Mouse (Mus musculus): ENCODE results near the gene Naxd.
"Not testable (repeated sequence)": the region's sequence is repeated elsewhere in the genome, so short reads cannot be mapped to it uniquely, and the experiment has no call there.

Naxd gene

DNA sequence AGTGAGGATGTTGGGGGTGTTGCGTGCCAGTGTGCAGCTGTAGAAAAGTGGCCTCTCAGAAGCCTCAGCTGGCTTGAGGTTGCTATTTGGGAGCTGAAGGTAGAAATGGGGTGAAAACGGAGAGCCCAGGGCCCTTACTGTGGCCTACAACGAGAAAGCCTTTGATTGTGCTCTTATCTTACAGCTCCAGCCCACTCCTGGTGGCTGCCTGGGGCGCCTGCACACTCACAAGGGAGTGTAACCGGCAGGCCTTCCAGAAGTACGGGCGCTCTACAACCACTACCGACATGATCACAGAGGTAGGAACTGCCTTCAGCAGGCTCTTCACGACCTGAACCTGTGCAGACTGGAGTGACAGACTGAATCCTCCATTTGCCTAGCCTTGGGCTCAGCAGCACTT lies 15.4 kb downstream of the Naxd start:
- DNase-seq (ENCODE audit: low read depth, low spot score): no peak

DNA sequence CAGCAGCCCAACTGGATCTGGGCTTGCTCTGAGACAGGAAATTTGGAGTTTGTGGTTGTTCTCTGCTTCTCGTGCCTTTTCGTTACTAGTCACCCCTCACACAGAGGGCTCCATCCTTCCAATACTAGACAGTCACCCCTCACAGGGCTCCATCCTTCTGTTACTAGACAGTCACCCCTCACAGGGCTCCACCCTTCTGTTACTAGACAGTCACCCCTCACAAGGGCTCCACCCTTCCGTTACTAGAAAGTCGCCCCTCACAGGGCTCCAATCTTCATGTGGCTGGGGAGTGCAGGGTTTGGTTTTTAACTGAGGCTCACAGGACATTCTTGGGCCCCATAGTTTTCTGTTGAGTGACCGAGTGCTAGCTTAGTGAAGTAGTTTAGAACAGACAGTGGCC lies 15.9 kb downstream of the Naxd start:
- DNase-seq (ENCODE audit: low read depth, low spot score): no peak

DNA sequence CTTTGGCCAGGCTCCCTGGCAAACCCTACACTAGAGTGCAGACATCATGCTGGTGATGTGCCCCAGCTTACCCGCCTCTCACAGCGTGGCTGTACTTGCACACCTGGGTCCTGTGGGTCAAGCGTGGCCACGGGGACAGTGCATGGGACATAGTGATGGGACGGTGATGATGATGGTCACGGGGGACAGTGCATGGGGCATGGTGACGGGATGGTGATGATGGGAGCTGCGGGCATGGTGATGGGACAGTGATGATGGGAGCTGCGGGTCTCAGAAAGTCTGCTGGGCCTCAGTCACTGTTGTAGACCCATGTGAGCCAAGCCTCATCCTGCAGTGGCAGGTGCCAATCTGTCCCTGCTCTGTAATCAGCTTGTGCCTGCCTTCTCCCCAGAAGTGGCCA lies 19.0 kb downstream of the Naxd start:
- no peak for DNase-seq (ENCODE audit: low read depth, low spot score)

DNA sequence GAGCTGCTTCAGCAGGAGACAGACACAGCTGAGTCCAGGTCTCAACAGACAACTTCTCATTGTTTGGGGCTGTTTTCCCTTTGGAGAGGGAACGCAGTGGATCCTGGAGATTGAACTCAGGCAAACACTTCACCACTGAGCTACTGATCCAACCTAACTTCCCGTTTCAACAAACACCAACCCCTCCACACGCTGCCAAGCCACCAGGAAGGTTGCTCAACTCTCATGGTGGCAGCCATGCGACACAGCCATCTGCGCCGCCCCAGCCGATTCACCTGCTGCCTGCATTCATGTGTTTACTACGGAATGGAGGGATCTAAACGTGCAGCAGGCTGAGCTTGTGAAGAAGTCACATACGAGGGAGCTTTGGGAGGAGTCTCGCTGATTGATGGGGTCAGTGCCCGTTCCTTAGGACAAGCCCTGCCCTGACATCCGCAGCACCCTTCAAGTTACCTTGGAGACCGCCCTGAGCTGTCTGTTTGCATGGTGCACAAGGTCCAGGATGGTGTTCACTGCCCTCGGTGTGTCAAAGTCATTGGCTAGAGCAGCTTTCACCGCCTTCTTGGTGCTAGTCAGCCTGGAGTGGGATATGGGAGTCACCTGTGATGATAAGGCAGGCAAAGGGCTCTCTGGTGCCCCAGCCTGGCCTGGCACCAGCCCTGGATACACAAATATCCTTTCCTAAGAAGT lies 20.2 kb downstream of the Naxd start:
- no peak for DNase-seq (ENCODE audit: low read depth, low spot score)

DNA sequence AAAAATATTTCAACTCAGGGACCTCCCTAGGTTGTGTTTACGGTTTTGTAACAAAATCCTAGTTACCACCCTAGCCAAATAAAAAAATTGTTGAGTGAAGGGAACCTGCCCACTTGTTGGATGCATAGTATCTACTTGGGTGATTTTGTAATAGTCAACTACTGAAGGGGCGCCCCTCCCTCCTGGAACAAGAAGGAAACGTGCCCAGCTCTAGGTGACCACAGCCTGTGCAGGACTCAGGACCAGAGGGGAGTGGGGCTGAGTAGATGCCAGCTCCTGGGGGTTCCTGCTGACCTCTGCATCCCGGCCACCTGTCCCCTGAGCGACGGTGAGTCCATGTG lies 20.7 kb downstream of the Naxd start:
- no peak for DNase-seq (ENCODE audit: low read depth, low spot score)

DNA sequence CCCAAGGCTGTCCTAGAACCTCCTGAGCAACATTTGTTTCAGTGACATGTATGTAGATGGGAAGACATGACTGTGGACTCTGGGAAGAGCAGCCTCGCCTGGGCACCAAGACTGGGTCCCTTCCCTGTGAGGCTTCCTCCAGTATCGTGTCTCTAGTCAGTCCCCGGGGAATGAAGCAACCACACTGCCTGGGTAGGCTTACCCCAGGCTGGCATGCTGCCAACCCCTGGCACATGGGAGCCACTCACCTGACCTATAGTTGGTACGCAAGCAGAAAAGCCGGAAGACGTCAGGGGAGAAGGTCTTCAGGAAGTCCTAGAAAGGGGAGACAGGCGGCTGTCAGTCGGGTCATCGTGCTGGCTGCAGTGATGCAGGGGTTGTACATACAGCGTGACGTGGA lies 21.4 kb downstream of the Naxd start:
- no peak for DNase-seq (ENCODE audit: low read depth, low spot score)

DNA sequence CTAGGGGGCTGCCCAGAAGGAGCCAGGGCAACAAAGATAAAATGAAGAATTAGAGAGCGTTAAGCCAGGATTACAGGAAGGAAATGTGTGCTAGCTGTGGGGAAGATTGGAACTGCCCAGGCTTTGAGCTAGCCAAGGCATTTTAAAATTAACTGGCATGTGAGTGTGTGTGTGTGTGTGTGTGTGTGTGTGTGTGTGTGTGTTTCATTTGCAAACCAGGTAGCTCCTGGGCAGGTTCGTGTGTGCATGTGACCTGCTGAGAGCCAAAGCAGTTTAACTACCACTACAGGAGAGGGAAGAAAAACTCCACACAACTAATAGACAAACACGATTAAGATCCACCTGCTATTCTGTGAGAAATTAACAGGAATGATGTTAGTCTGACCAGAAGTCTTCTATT lies 26.0 kb downstream of the Naxd start:
- DNase-seq (ENCODE audit: low read depth, low spot score): no peak

DNA sequence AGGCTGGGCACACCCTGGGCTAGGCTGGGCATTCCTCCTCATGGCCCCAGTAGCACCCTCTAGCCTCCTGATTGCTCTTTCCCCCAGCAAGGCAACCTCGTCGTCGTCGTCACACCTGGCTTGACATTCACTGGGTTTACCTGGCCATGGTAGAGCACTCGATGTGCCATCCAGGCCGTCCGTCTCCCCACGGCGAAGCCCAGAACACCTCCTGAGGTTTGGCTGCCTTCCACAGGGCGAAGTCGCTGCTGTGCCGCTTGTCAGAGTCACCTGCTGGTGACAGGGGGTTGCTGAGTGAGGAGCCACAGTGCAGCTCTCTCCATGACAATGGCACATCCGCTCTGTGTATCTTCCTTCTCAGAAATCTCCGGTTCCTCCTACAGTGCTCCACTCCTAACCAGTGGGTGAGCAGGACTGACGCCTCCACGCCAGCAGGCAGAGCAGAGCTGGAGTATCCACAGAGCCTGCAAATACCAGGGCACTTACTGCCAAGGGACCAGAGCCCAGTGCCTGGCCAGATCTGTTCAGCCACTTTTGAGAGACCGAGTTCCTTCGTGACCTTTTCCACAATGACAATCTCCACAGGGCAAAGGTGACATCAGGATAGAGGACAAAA lies 33.0 kb downstream of the Naxd start:
- no peak for DNase-seq (ENCODE audit: low read depth, low spot score)

DNA sequence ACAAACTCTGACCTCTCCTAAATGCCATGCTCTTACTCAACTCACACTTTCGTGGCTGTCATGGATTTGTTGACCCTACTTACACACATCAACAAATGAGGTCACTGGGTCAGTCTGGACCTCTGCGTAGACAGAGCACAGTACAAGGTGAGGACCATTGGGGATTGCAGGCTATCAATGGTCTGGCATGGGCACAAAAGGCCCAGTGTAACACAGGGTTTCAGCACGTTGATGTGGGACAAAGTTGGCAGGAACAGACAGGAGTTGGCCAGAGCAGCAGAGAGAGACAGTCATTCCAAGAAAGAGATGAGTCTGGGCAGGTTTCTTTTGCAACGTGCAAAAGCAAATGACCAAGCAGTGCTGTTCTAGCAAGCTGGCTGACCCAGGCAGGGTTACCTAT lies 33.5 kb downstream of the Naxd start:
- no peak for DNase-seq (ENCODE audit: low read depth, low spot score)

DNA sequence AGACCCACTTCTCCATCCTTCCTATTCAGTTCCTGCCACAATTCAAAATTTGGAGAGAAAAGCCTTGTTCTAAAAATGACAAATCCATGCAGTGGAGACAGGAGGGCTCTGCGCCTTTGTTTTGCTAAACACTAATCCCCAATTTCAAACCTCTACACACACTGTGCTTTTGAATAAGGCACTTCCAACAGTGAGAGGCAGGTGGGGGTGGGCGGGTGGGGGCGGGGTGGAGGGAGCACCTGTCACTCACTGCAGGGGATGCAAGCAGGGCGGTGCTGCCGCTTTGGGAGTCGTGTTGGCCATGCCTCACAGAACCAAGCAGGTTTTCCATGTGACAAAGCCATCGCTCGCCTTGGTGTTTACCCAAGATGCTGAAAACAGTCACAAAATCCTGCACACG lies 37.2 kb downstream of the Naxd start:
- no peak for DNase-seq (ENCODE audit: low read depth, low spot score)

DNA sequence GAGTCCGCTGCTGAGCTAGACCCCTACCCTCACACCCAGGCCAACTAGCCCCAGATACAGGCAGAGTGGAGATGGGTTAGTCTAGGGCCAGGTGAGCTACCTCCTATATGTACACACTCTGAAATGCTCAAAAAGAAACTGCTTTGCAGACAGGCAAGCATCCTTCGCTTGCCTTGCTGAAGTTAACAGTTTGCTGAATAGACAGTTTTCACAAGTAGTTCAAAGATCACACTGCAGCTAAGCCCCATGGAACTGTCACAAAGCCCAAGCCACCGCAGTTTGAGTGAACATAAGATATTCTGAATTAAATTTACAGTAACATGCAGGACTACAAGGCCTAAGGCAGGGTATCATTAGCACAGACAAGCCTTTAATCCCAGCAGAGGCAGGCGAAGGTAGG lies 41.7 kb downstream of the Naxd start:
- DNase-seq (ENCODE audit: low read depth, low spot score): no peak

DNA sequence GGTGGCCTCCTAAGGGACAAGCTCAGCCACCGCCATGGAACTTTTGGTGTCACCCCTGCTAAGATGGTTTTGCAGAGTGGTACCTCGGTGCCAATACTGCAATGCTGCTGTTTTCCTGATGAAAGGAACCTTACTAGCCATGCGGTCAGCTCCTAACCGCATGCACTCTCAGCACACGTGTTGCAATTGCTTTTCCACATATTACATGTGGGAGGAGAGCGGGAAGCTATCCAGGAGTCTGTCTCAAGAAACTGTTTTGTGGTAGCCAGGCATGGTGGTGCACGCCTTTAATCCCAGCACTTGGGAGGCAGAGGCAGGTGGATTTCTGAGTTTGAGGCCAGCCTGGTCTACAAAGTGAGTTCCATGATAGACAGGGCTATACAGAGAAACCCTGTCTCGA lies 42.9 kb downstream of the Naxd start:
- DNase-seq (ENCODE audit: low read depth, low spot score): no peak

DNA sequence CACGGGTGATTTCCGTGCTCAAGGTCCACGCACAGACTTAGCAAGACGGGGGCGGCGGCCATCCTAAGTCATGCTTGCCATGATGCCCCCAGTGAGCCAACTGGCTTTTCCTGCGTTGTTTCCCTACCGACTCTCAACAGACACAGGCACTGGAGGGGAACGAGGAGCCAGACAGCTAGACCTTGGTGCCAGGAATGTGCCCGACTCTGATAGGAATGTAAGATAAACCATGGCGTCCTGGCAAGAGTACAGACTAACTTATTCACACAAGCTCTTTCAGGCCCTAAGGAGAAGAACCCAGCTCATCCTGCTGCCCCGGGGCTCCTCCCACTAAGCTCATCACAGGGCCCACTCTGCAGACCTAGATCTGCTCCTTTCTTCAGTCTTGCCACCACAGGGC lies 44.7 kb downstream of the Naxd start:
- no peak for DNase-seq (ENCODE audit: low read depth, low spot score)

DNA sequence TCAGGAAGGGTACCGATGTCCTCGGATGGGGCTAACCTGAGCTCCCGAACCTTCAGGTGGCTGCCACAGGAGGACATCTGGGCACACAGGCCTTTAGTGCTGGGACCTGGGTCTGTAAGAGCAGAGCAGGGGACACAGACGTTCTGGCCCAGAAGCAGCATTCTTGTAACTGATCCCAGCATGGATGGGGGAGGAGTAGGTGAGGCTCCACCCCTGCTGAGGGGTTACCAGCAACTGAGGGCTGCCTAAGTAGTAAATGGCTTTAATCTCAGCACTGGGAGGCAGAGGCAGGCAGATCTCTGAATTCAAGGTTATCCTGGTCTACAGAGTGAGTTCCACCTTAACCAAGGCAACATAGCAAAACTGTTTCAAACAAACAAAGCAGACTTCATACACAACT lies 45.6 kb downstream of the Naxd start:
- no peak for DNase-seq (ENCODE audit: low read depth, low spot score)

DNA sequence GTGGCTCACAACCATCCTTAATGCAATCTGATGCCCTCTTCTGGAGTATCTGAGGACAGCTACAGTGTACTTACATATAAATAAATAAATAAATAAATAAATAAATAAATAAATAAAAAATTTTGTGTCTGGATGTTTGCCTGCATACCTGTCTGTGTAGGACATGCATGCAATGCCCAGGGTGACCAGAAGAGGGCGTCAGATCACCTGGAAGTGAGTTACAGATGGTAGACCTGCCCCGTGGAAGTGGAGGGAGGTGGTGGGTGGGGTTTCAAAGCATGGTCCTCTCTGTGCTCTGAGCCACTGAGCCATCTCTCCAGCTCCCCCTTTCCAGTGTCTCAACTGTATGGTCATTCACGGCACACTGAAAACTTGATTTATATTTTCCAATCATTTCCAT lies 47.1 kb downstream of the Naxd start:
- peak; percentile 54 for DNase-seq (ENCODE audit: low read depth, low spot score)

DNA sequence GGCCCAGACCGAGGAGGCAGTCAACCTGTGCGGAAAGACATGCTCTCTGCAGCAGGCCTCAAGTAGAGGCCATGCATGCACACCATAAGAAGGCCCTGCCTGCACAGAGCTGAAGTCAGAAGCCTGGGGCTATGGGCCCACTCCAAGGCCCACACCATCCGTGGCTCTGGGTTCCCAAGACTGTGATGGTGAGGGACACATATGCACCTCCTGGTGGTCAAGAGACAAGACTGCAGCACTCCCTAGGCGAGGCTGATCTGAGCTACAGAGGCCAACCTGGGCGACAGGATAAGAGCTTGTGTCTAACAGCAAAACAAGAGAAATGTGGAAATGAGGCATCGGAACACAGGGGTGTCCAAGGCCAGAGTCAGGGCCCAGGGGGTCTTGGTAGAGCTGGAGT lies 49.8 kb downstream of the Naxd start:
- DNase-seq (ENCODE audit: low read depth, low spot score): peak; percentile 6

DNA sequence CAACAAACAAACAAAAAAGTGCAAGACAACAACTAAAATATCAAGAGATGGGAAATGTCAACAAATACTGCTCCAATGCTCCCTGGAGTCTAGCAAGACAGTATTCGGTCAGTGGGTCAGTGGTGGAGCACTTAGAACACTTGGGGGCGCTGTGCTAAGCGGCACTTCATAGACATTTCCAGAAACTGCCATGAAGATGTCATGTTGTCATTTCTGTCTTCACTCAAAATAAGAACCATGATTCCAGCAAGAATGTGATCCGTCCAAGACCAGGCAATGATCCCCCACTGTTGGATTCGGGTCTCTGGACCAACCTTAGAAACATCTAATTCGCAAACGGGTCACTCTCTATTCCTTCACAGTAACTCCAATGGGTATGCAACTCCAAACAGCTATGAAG lies 52.4 kb downstream of the Naxd start:
- DNase-seq (ENCODE audit: low read depth, low spot score): peak; percentile 45

DNA sequence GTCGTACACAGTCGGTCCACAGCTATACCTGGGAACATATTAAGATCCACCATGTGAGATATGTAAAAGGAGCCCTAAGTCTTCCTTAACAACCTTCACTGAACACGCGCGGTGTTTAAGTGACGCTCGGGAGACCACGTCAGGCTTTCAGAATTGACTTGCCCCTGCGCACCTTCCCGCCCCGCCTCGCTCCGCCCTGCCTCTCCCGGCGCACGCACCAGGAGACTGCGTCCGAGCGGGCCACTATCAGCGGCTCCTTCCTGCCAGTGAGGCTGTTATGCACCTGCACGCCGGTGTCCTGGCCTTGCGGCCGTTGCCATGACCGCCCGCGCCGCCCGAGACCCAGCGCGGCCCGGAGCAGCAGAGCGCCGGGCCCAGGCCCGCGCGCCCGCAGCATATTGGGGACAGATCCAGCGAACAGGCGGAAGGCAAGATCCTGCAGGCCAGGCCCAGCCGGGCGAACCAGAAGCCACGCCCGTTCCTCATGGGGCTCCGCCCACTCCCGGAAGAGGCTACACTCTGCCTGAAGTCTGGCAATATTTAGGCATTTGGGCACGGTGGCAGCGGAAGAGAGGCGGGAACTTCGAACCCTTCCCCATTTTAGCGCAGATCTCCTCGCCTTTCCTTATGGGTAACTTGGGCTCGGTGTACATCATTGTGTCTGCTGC lies 53.1 kb downstream of the Naxd start, which contains the start of gene Cars2:
TSS of gene Cars2 (minus strand) at position 503 of the 668 bp plus-strand sequence.
- DNase-seq (ENCODE audit: low read depth, low spot score): peak; percentile 90

DNA sequence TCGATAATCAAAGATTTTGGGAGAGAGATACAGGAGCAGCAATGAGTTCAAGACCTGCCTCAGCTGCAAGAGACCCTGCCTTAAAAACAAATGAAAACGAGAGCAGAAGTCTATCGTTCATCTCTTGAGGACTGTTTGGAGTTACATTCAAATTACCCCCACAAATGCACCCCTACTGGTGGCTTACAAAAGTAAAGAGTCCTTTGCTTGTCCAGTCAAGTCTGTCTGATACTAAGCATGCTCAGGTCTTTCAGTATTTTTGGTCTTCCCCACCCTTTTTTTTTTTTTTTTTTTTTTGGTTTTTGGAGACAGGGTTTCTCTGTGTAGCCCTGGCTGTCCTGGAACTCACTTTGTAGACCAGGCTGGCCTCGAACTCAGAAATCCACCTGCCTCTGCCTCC lies 54.2 kb downstream of the Naxd start:
- DNase-seq (ENCODE audit: low read depth, low spot score): not testable (repeated sequence)

DNA sequence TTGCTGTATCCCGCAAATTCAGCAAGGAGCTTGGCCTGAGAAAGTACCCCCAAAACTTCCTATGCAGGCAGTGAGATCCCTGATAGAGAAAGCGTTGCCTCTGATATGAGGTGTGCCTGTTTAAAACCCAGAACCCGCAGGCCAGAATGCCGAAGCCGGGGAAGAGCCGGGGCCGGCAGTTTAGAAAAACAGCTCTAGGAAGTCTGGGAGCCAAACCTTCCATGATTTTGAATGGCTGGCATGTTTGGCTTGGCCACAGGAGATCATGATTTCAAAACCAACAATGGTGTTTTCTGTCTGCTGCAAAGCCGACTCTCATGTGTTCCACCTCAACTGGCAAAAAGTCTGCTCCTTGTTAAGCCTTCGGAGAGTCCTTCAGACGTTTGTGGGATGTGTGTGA lies 55.1 kb downstream of the Naxd start:
- no peak for DNase-seq (ENCODE audit: low read depth, low spot score)

DNA sequence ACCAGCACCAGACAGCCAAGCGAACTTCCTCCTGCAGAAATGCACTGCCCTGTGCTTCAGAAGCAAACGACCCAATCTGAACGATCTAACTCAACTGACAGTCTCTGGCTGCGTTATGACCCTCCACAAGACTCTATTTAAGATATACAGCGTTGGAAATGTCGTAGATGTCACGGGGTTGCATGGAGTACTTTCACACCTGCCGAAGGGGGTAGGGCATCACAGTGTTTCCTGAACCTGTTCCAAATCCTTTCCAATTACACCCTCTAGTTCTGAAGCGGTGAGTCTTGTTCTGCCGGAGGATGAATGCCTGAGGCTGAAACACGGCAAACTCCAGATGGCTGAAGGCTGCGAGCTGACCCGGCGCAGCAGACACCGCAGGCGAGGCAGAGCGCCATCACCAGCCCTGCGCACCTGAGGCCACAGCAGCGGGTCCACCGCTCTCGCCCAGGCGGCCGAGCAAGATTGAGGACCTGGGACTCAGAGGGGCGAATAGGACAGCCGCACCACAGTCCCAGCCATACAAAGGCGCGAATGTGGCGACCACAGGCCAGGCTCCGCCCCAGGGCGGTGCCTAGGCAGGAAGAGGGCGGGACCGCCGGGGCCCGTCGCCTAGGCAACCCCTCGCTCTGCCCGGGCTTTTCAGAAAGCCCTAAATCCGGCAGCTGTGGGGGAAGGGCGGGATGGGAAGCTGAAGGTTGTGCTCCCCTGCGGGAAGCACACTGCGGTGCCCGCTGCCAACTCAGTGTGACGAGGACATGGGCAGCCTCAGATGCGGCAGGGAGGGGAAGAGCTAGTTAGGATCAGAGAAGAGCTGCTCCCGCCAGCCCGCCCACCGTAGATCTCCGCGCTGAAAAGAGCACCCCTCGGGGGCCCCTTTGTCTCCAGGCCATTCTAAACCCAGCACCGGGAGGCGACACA lies 57.8 kb downstream of the Naxd start, which contains the start of gene Ing1:
TSS of gene Ing1 (plus strand) at position 773 of the 921 bp plus-strand sequence.
- peak; percentile 99 for DNase-seq (ENCODE audit: low read depth, low spot score)

All from forelimb bud, embryonic 11.5 days (tissue).